Mouse (Mus musculus): ENCODE data around the gene Rere. TPM values are rescaled to one million over a fixed set of nuclear protein-coding genes. Genes with fewer than 3 reads are reported as not detected.
"Not testable (repeated sequence)": the region's sequence is repeated elsewhere in the genome, so short reads cannot be mapped to it uniquely, and the experiment has no call there.

Rere gene
- polyA plus RNA-seq, 1 experiment from 2014 or later = 27.2 TPM

- ATAC-seq (ENCODE audit: insufficient number of reproducible peaks, low FRiP score, low TSS enrichment, low read depth) = not testable (repeated sequence)
Observed at GRCm38 (mm10) chr4:150270718-150271117, 10.7 kb upstream of the Rere start.

GRCm38 (mm10) chr4:150272725-150273124, 8.7 kb upstream of the Rere start:
- Histone ChIP-seq H3K27ac (replicated peaks) (peak overlapping the region; percentile 68), H3K27me3 (no peaks in the 10 kb centered on the region), H3K9ac (no peak overlapping the region), H3K4me1 (peaks cover 30% of the 10 kb centered on the region), H3K4me3 (replicated peaks) (no peak overlapping the region), H3K9me3 (replicated peaks) (no peaks in the 10 kb centered on the region), H3K4me2 (replicated peaks) (peak overlapping the region; percentile 13; the same call in 1 of the 2 replicates), H3K36me3 (no peaks in the 10 kb centered on the region)
- ATAC-seq (ENCODE audit: insufficient number of reproducible peaks, low FRiP score, low TSS enrichment, low read depth) = peak; percentile 36; the same call in 1 of the 2 replicates
- 4% methylated on average over 9 of the region's 9 CpGs for WGBS

More at GRCm38 (mm10) chr4:150270718-150271117, 10.7 kb upstream of the Rere start:
- H3K4me3 ChIP-seq (replicated peaks); H3K4me2 ChIP-seq (replicated peaks); H3K27ac ChIP-seq (replicated peaks); H3K27me3 ChIP-seq; H3K9ac ChIP-seq; H3K36me3 ChIP-seq; H3K9me3 ChIP-seq (replicated peaks): not testable (repeated sequence)
- WGBS = 67% methylated on average over 4 of the region's 4 CpGs
- peaks cover 42% of the 10 kb centered on the region for H3K4me1 ChIP-seq

DNA sequence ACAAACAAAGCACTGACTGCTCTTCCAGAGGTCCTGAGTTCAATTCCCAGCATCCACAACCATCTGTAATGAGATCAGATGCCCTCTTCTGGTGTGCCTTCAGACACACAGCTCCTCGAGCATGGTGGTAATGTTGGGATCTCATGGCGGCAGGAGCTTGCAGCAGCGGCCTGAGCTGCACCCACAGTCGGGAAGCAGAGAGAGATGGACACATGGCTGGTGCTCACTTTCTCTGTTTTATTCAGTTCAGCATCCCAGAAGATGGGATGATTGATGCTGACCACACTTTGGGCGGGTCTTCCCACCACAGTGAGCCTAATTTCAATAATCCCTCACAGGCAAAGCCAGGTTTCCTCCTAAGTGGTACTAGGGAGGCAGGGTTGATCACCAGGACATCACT, 5.9 kb upstream of the Rere start:
- WGBS = 87% methylated on average over 5 of the region's 5 CpGs
- H3K4me3 ChIP-seq (replicated peaks) = no peak overlapping the region
- H3K9me3 ChIP-seq (replicated peaks) = no peaks in the 10 kb centered on the region
- H3K27ac ChIP-seq (replicated peaks) = no peak overlapping the region
- no peaks in the 10 kb centered on the region for H3K36me3 ChIP-seq
- H3K27me3 ChIP-seq = no peaks in the 10 kb centered on the region
- no peak overlapping the region for H3K4me2 ChIP-seq (replicated peaks)
- peaks cover 19% of the 10 kb centered on the region for H3K4me1 ChIP-seq
- no peak overlapping the region for H3K9ac ChIP-seq
- no peak for ATAC-seq (ENCODE audit: insufficient number of reproducible peaks, low FRiP score, low TSS enrichment, low read depth)

DNA sequence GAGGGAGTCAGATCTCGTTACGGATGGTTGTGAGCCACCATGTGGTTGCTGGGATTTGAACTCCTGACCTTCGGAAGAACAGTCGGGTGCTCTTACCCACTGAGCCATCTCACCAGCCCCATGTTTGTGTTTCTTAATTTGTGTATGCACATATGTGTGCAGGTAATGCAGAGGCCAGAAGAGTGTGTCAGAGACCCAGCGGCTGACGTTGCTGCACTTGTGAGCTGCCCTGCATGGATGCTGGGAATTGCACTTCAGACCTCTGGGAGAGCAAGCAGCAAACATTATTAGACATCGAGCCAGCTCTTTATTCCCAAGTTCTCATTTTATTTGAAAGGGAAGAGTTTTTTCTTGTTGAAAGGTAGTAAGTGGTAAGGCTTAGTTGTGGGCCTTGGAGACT, 2.1 kb upstream of the Rere start:
- not testable (repeated sequence) for ATAC-seq (ENCODE audit: insufficient number of reproducible peaks, low FRiP score, low TSS enrichment, low read depth); H3K36me3 ChIP-seq; H3K9ac ChIP-seq; H3K9me3 ChIP-seq (replicated peaks); H3K27me3 ChIP-seq; H3K4me2 ChIP-seq (replicated peaks); H3K4me3 ChIP-seq (replicated peaks); H3K27ac ChIP-seq (replicated peaks)
- peaks cover 19% of the 10 kb centered on the region for H3K4me1 ChIP-seq
- WGBS = 85% methylated on average over 6 of the region's 7 CpGs

GRCm38 (mm10) chr4:150280002-150280401, 1.4 kb upstream of the Rere start:
- H3K4me3 ChIP-seq (replicated peaks) = no peak overlapping the region
- H3K9ac ChIP-seq = no peak overlapping the region
- H3K4me1 ChIP-seq = peaks cover 19% of the 10 kb centered on the region
- no peak for ATAC-seq (ENCODE audit: insufficient number of reproducible peaks, low FRiP score, low TSS enrichment, low read depth)
- H3K27me3 ChIP-seq = no peaks in the 10 kb centered on the region
- H3K27ac ChIP-seq (replicated peaks) = peak overlapping the region; percentile 99; the same call in 1 of the 2 replicates
- no peaks in the 10 kb centered on the region for H3K36me3 ChIP-seq
- no peaks in the 10 kb centered on the region for H3K9me3 ChIP-seq (replicated peaks)
- 48% methylated on average over 2 of the region's 2 CpGs for WGBS
- H3K4me2 ChIP-seq (replicated peaks) = no peak overlapping the region

DNA sequence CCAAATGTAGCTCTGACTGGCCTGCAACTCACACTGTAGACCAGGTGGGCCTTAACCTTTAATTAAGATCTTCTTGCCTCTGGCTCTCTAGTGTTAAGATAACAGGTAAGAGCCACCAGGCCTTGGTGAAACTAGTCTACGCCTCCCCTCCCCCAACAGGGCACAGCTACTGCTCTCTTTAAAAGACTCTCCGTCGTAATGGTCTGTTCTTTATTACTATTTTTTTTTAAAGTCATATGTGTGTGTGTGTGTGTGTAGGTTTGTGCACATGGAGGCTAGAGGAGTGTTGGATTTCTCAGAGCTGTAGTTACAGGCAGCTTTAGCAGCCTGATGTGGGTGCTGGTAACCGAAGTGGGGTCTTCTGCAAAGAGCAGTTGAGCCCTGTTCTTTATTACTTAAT, 987 bp upstream of the Rere start:
- no peak for ATAC-seq (ENCODE audit: insufficient number of reproducible peaks, low FRiP score, low TSS enrichment, low read depth)

GRCm38 (mm10) chr4:150281891-150282630, 615 bp downstream of the Rere start:
- ATAC-seq (ENCODE audit: insufficient number of reproducible peaks, low FRiP score, low TSS enrichment, low read depth) = 0 out of 2 replicates have a peak, but pooled peaks have one; percentile 13

More for the DNA sequence above, 987 bp upstream of the Rere start:
- no peaks in the 10 kb centered on the region for H3K36me3 ChIP-seq
- peaks cover 19% of the 10 kb centered on the region for H3K4me1 ChIP-seq
- no peaks in the 10 kb centered on the region for H3K27me3 ChIP-seq
- no peak overlapping the region for H3K9ac ChIP-seq
- H3K4me3 ChIP-seq (replicated peaks) = peak overlapping the region; percentile 98
- peak overlapping the region; percentile 99 for H3K27ac ChIP-seq (replicated peaks)
- H3K9me3 ChIP-seq (replicated peaks) = no peaks in the 10 kb centered on the region
- 32% methylated on average over 4 of the region's 4 CpGs for WGBS
- H3K4me2 ChIP-seq (replicated peaks) = peak overlapping the region; percentile 63

GRCm38 (mm10) chr4:150282631-150283334, 1.3 kb downstream of the Rere start:
- no peak for ATAC-seq (ENCODE audit: insufficient number of reproducible peaks, low FRiP score, low TSS enrichment, low read depth)
- no peaks in the 10 kb centered on the region for H3K9me3 ChIP-seq (replicated peaks)
- no peaks in the 10 kb centered on the region for H3K36me3 ChIP-seq
- no peaks in the 10 kb centered on the region for H3K27me3 ChIP-seq
- H3K4me1 ChIP-seq = peaks cover 25% of the 10 kb centered on the region
- WGBS = 3% methylated on average over 5 of the region's 5 CpGs
- peak overlapping the region; percentile 98 for H3K4me3 ChIP-seq (replicated peaks)
- peak overlapping the region; percentile 65 for H3K4me2 ChIP-seq (replicated peaks)
- peak overlapping the region; percentile 99 for H3K27ac ChIP-seq (replicated peaks)
- peak overlapping the region; percentile 96; the same call in 1 of the 2 replicates for H3K9ac ChIP-seq

More at GRCm38 (mm10) chr4:150281891-150282630, 615 bp downstream of the Rere start:
- Histone ChIP-seq H3K4me3 (replicated peaks) (peak overlapping the region; percentile 98), H3K9ac (peak overlapping the region; percentile 96), H3K4me1 (peaks cover 23% of the 10 kb centered on the region), H3K36me3 (no peaks in the 10 kb centered on the region), H3K27me3 (no peaks in the 10 kb centered on the region), H3K4me2 (replicated peaks) (peak overlapping the region; percentile 65), H3K9me3 (replicated peaks) (no peaks in the 10 kb centered on the region), H3K27ac (replicated peaks) (peak overlapping the region; percentile 99)
- WGBS = under 1% methylated on average over 50 of the region's 50 CpGs

GRCm38 (mm10) chr4:150283335-150283638, 1.8 kb downstream of the Rere start:
- peak overlapping the region; percentile 65 for H3K4me2 ChIP-seq (replicated peaks)
- no peak overlapping the region for H3K9ac ChIP-seq
- peaks cover 27% of the 10 kb centered on the region for H3K4me1 ChIP-seq
- H3K4me3 ChIP-seq (replicated peaks) = peak overlapping the region; percentile 98
- H3K9me3 ChIP-seq (replicated peaks) = no peaks in the 10 kb centered on the region
- 2% methylated on average over 2 of the region's 2 CpGs for WGBS
- no peaks in the 10 kb centered on the region for H3K36me3 ChIP-seq
- H3K27ac ChIP-seq (replicated peaks) = 0 out of 2 replicates have a peak overlapping the region, but pooled peaks have one; percentile 25
- H3K27me3 ChIP-seq = no peaks in the 10 kb centered on the region
- no peak for ATAC-seq (ENCODE audit: insufficient number of reproducible peaks, low FRiP score, low TSS enrichment, low read depth)

GRCm38 (mm10) chr4:150283993-150284392, 2.5 kb downstream of the Rere start:
- Histone ChIP-seq H3K4me2 (replicated peaks) (peak overlapping the region; percentile 65), H3K4me1 (peaks cover 32% of the 10 kb centered on the region), H3K36me3 (no peaks in the 10 kb centered on the region), H3K27me3 (no peaks in the 10 kb centered on the region), H3K9me3 (replicated peaks) (no peaks in the 10 kb centered on the region), H3K27ac (replicated peaks) (no peak overlapping the region), H3K9ac (no peak overlapping the region), H3K4me3 (replicated peaks) (peak overlapping the region; percentile 10; the same call in 1 of the 2 replicates)
- WGBS = 16% methylated on average over 6 of the region's 6 CpGs
- ATAC-seq (ENCODE audit: insufficient number of reproducible peaks, low FRiP score, low TSS enrichment, low read depth) = no peak

GRCm38 (mm10) chr4:150286980-150287379, 5.5 kb downstream of the Rere start:
- Histone ChIP-seq H3K27me3 (no peaks in the 10 kb centered on the region), H3K36me3 (0 out of 2 replicates have a peak, but pooled peaks cover 4% of the 10 kb centered on the region), H3K9me3 (replicated peaks) (no peaks in the 10 kb centered on the region), H3K27ac (replicated peaks) (no peak overlapping the region), H3K4me3 (replicated peaks) (no peak overlapping the region), H3K4me2 (replicated peaks) (no peak overlapping the region), H3K4me1 (peaks cover 34% of the 10 kb centered on the region), H3K9ac (no peak overlapping the region)
- no peak for ATAC-seq (ENCODE audit: insufficient number of reproducible peaks, low FRiP score, low TSS enrichment, low read depth)
- WGBS = 79% methylated on average over 8 of the region's 8 CpGs
